Mouse (Mus musculus) forebrain, embryonic 16.5 days (tissue): ENCODE results near the gene Gli1. TPM values are rescaled to one million over a fixed set of nuclear protein-coding genes. Genes with fewer than 3 reads are reported as not detected.

ENCODE experiments used
- ATAC-seq: fragments of 200-750 bp; cut with Nextera tagmentation; 2 replicates; pipeline ENCODE4 v1.8.0; 2017; ENCODE audit warnings: mild to moderate bottlenecking, moderate library complexity
- H3K27ac ChIP-seq: fragments of 300-500 bp; sonication (generic); 2 replicates; pipeline ENCODE4 v1.5.1; 2014; ENCODE audit warnings: low read length, control low read depth
- H3K27me3 ChIP-seq: fragments of 300-500 bp; sonication (generic); replicated peaks from 2 replicates; pipeline ENCODE4 v1.6.1; 2014; ENCODE audit warnings: low read length; ENCODE audit not compliant: control insufficient read depth, insufficient read depth
- H3K36me3 ChIP-seq: fragments of 300-500 bp; sonication (generic); 2 replicates; pipeline ENCODE4 v1.6.1; 2014; ENCODE audit not compliant: control insufficient read depth, insufficient read depth
- H3K4me1 ChIP-seq: fragments of 300-500 bp; sonication (generic); replicated peaks from 2 replicates; pipeline ENCODE4 v1.6.1; 2014; ENCODE audit warnings: low read length; ENCODE audit not compliant: control insufficient read depth, insufficient read depth
- H3K4me2 ChIP-seq: fragments of 300-500 bp; sonication (generic); 2 replicates; pipeline ENCODE4 v1.6.1; 2014; ENCODE audit warnings: mild to moderate bottlenecking, low read length, control low read depth
- H3K4me3 ChIP-seq: fragments of 300-500 bp; sonication (generic); replicated peaks from 2 replicates; pipeline ENCODE4 v1.5.1; 2014; ENCODE audit warnings: mild to moderate bottlenecking, low read length, control low read depth
- H3K9ac ChIP-seq: fragments of 300-500 bp; sonication (generic); replicated peaks from 2 replicates; pipeline ENCODE4 v1.6.1; 2014; ENCODE audit warnings: low read depth, low read length, control low read depth
- H3K9me3 ChIP-seq: fragments of 300-500 bp; sonication (generic); 2 replicates; pipeline ENCODE4 v1.6.1; 2016; ENCODE audit warnings: low read length; ENCODE audit not compliant: control insufficient read depth
- WGBS: fragments of 180-500 bp; shearing (Covaris S2); extraction: QIAGEN DNeasy Blood & Tissue Kit; methylation state at CpG from one replicate; pipeline ENCODE4 v1.1.7; 2014; 5-methylcytosine and 5-hydroxymethylcytosine counted together
- polyA plus RNA-seq: library from polyadenylated mRNA; unstranded; fragments of >200 nt; fragmentation: Nextera tagmentation; extraction: Ambion mirVana; gene quantifications from 2 replicates; pipeline ENCODE4 v1.2.1, GENCODE M21; 2015

The Gli1 gene
- polyA plus RNA-seq, 1 experiment from 2014 or later = 1.4 TPM

- Histone ChIP-seq H3K4me3 (no peak overlapping the region), H3K27me3 (no peaks in the 10 kb centered on the region), H3K4me2 (no peak overlapping the region), H3K27ac (no peak overlapping the region), H3K36me3 (peaks cover 29% of the 10 kb centered on the region), H3K9ac (no peak overlapping the region; the same call in 1 of the 2 replicates), H3K4me1 (peaks cover 35% of the 10 kb centered on the region), H3K9me3 (no peaks in the 10 kb centered on the region)
- no peak for ATAC-seq
- 79% methylated on average over 13 of the region's 13 CpGs for WGBS
Observed at GRCm38 (mm10) chr10:127285644-127286043, 56.1 kb downstream of the Gli1 start.

- H3K4me3 ChIP-seq = no peak overlapping the region
- no peaks in the 10 kb centered on the region for H3K9me3 ChIP-seq
- no peak overlapping the region for H3K4me2 ChIP-seq
- no peaks in the 10 kb centered on the region for H3K27me3 ChIP-seq
- H3K9ac ChIP-seq = no peak overlapping the region
- 71% methylated on average over 11 of the region's 11 CpGs for WGBS
- ATAC-seq = no peak
- H3K36me3 ChIP-seq = peaks cover 30% of the 10 kb centered on the region
- H3K27ac ChIP-seq = no peak overlapping the region
- peaks cover 32% of the 10 kb centered on the region for H3K4me1 ChIP-seq
Observed at GRCm38 (mm10) chr10:127284724-127285500, 56.9 kb downstream of the Gli1 start.

GRCm38 (mm10) chr10:127284105-127284622 lies 57.6 kb downstream of the Gli1 start:
- Histone ChIP-seq H3K27me3 (no peaks in the 10 kb centered on the region), H3K4me3 (no peak overlapping the region), H3K9ac (no peak overlapping the region), H3K4me2 (no peak overlapping the region), H3K27ac (no peak overlapping the region), H3K36me3 (peaks cover 35% of the 10 kb centered on the region), H3K9me3 (no peaks in the 10 kb centered on the region), H3K4me1 (peaks cover 25% of the 10 kb centered on the region)
- no peak for ATAC-seq
- WGBS = 89% methylated on average over 7 of the region's 7 CpGs

- H3K4me1 ChIP-seq = peaks cover 20% of the 10 kb centered on the region
- 86% methylated on average over 13 of the region's 13 CpGs for WGBS
Observed at GRCm38 (mm10) chr10:127282620-127283215, 59.1 kb downstream of the Gli1 start.

GRCm38 (mm10) chr10:127281316-127281715 lies 60.5 kb downstream of the Gli1 start:
- Histone ChIP-seq H3K9ac (no peak overlapping the region), H3K36me3 (peaks cover 39% of the 10 kb centered on the region), H3K4me1 (peaks cover 6% of the 10 kb centered on the region), H3K4me2 (no peak overlapping the region), H3K4me3 (no peak overlapping the region), H3K9me3 (no peaks in the 10 kb centered on the region), H3K27ac (no peak overlapping the region), H3K27me3 (no peaks in the 10 kb centered on the region)
- 78% methylated on average over 8 of the region's 8 CpGs for WGBS
- ATAC-seq = no peak

More at GRCm38 (mm10) chr10:127282620-127283215, 59.1 kb downstream of the Gli1 start:
- ATAC-seq = no peak
- Histone ChIP-seq H3K9ac (no peak overlapping the region), H3K4me2 (no peak overlapping the region), H3K36me3 (peaks cover 36% of the 10 kb centered on the region), H3K4me3 (no peak overlapping the region), H3K9me3 (no peaks in the 10 kb centered on the region), H3K27ac (no peak overlapping the region), H3K27me3 (no peaks in the 10 kb centered on the region)

Other genes starting within 250 kb of the Gli1 start
- gene Os9, start 220.8 kb downstream of the Gli1 start, polyA plus RNA-seq = 125 and 126 TPM in 2 replicates
- 41.5 and 45.8 TPM in 2 replicates for gene B4galnt1, start 176.7 kb downstream of the Gli1 start, polyA plus RNA-seq
- 1.0 and 1.6 TPM in 2 replicates for gene Slc26a10, start 161.3 kb downstream of the Gli1 start, polyA plus RNA-seq
- 32.3 and 33.0 TPM in 2 replicates for gene Arhgef25, start 151.9 kb downstream of the Gli1 start, polyA plus RNA-seq
- 179 and 224 TPM in 2 replicates for gene Dtx3, start 146.2 kb downstream of the Gli1 start, polyA plus RNA-seq
- gene Pip4k2c, start 130.4 kb downstream of the Gli1 start, polyA plus RNA-seq = 26.7 and 28.4 TPM in 2 replicates
- 98.9 and 106 TPM in 2 replicates for gene Kif5a, start 78.6 kb downstream of the Gli1 start, polyA plus RNA-seq
- gene Dctn2, start 75.6 kb downstream of the Gli1 start, polyA plus RNA-seq = 319 and 342 TPM in 2 replicates
- gene Mbd6, start 53.0 kb downstream of the Gli1 start, polyA plus RNA-seq = 10.2 and 15.3 TPM in 2 replicates
- 127 and 135 TPM in 2 replicates for gene Mars, start 30.2 kb downstream of the Gli1 start, polyA plus RNA-seq
- 0.49 and 1.2 TPM in 2 replicates for gene Arhgap9, start 20.0 kb downstream of the Gli1 start, polyA plus RNA-seq
- not detected in 2 replicates for gene Inhbe, start 12.4 kb upstream of the Gli1 start, polyA plus RNA-seq
- not detected in 2 replicates for gene Inhbc, start 28.5 kb upstream of the Gli1 start, polyA plus RNA-seq
- gene R3hdm2, start 38.4 kb upstream of the Gli1 start, polyA plus RNA-seq = 37.5 and 39.7 TPM in 2 replicates
- 0.98 and 1.8 TPM in 2 replicates for gene Stac3, start 159.7 kb upstream of the Gli1 start, polyA plus RNA-seq
- 17.6 and 21.3 TPM in 2 replicates for gene Ndufa4l2, start 173.0 kb upstream of the Gli1 start, polyA plus RNA-seq
- 78.9 and 80.4 TPM in 2 replicates for gene Shmt2, start 180.5 kb upstream of the Gli1 start, polyA plus RNA-seq
- 32.5 and 36.0 TPM in 2 replicates for gene Nxph4, start 192.6 kb upstream of the Gli1 start, polyA plus RNA-seq